Mouse (Mus musculus) heart, adult 2 months (tissue): ENCODE measurements around the gene Krt9.

Experiments used
- CTCF ChIP-seq: fragments of 200-600 bp; IDR thresholded peaks from 2 replicates; pipeline ENCODE4 v1.8.1; 2022; ENCODE audit warnings: antibody characterized with exemption, mild to moderate bottlenecking, moderate library complexity
- EP300 ChIP-seq: fragments of 200-500 bp; IDR thresholded peaks from 2 replicates; pipeline ENCODE4 v1.6.1; 2011; ENCODE audit warnings: low read depth, low read length, control low read depth; ENCODE audit not compliant: insufficient read depth

DNA sequence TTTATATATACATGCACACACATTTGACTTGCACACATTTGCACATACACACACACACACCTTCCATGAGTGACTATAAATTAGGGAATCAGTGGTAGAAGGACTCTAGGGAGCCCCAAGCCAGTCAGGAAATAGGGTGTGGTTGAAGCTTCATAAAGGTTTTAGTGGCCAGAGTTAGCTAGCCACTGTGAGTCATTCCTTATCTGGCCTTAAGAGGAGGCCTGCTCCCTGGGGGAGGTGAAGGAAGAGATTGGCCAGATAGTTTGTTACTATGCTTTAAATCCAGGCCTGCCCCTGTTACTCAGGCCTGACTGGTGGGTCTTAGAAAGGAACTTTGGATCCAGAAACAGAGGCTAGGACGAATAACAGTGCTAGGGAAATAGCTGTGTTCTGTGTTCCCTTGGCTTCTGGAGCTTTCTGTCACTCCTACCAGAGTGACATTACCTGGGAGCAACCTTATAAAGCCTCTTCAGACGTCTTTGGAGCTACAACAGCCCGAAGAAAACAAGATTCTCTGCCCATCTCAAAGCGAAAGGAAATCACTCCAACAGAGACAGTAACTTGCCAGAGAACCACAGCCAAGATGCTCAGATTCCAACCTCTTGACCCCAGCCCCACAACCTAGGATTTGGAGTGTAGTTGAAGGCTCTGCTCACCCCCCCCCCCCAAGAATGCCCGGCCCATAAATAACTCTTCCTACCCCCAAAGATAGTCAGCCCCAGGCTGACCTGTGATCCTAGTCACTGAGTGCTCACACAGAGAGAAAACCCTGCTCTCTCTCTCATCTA lies 45.3 kb downstream of the Krt9 start:
- TF ChIP-seq CTCF (no peak), EP300 (no peak)
